Mouse (Mus musculus): Measurements from ENCODE around the gene Rnase1.

DNA sequence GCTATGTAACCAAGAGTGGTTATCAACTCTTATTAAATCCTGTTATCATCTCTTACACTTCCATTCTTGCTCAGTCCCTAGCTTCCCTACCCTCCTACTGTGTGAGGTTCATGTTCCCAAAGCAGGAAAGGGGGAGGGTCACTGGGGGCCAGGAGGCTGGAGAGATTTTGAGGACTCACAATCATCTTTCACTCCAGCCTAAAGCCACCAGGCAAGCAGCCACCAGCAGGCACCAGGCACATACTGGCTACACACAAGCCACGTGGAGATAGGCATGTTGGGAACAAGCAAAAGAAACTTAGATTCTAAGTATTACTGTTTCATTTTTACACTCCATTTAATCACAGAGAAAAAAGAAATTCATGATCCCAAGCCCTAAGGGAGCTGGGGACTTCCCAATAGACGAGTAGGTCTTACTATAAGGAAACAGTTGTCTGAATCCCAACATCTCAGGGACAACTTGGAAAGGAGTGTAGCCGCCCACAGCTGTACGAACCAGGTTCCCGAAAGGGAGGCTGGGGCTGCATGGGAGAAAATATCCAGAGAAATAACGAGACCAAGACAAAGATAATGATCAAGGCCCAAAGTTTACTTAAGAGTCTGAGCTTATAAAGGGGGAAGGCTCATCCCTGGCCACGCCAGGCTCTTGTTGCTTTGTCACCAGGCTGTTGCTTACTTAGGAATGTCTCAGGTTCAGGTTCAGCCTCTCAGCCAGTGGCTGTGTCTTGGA is 15.3 kb downstream of the Rnase1 start:
- no peak for TF ChIP-seq POLR2A (IDR thresholded peaks at IDR 0.05; ENCODE audit: low read depth, low read length)
- TF ChIP-seq CTCF (IDR thresholded peaks at IDR 0.05; ENCODE audit: extremely low read depth, insufficient read depth, insufficient read length, insufficient replicate concordance) = no peak
